14 mouse cellular contexts compared by ENCODE assay signal in genomic region chr9:99470347-99471092, GRCm38 (mm10). TPM values are rescaled to one million over a fixed set of nuclear protein-coding genes. Genes with fewer than 3 reads are reported as not detected.
A peak's percentile ranks its signal among the peaks of the same experiment; 100 is the strongest.
DNase-seq lines count a peak whose midpoint lies in the region; ATAC-seq and TF ChIP-seq lines count a peak whose summit lies in the region.
"Had no signal": no experiment of that assay in that cellular context is flagged by ENCODE, and none has a peak within 500 bp of the region (broad histone marks: within the 10 kb centered on the region; RNA-seq: fewer than 3 reads in every experiment).

No protein-coding gene starts in this region.

- no peak overlapping the region for H3K9ac ChIP-seq in intestine, embryonic 14.5 days (ENCODE audit: low read length)
- no peak overlapping the region for H3K9ac ChIP-seq in liver, postnatal 0 days (replicated peaks)
- H3K9ac ChIP-seq in hindbrain, embryonic 14.5 days = no peak overlapping the region
- H3K9ac ChIP-seq: neural tube, embryonic 12.5 days had no signal

- no peak overlapping the region for H3K27ac ChIP-seq in intestine, embryonic 14.5 days (ENCODE audit: low read depth)
- no peak overlapping the region for H3K27ac ChIP-seq in liver, postnatal 0 days (ENCODE audit: low read depth)
- no peak overlapping the region for H3K27ac ChIP-seq in hindbrain, embryonic 14.5 days
- H3K27ac ChIP-seq: neural tube, embryonic 12.5 days had no signal

- H3K4me2 ChIP-seq in intestine, embryonic 14.5 days (ENCODE audit: low read length) = no peak overlapping the region; the same call in 1 of the 2 replicates
- H3K4me2 ChIP-seq in liver, postnatal 0 days (ENCODE audit: low read depth, low read length) = peak overlapping the region; percentile 38; the same call in 1 of the 2 replicates
- H3K4me2 ChIP-seq in hindbrain, embryonic 14.5 days (replicated peaks) = no peak overlapping the region
- H3K4me2 ChIP-seq: neural tube, embryonic 12.5 days had no signal

- no peaks in the 10 kb centered on the region for H3K27me3 ChIP-seq in intestine, embryonic 14.5 days (replicated peaks; ENCODE audit: control insufficient read depth, insufficient read depth, low read length)
- H3K27me3 ChIP-seq in liver, postnatal 0 days (ENCODE audit: insufficient read depth, low read length) = no peaks in the 10 kb centered on the region
- H3K27me3 ChIP-seq in hindbrain, embryonic 14.5 days (ENCODE audit: control insufficient read depth, insufficient read depth, low read length) = no peaks in the 10 kb centered on the region
- H3K27me3 ChIP-seq: neural tube, embryonic 12.5 days had no signal

- intact Hi-C loops in gastrocnemius, postnatal 14 days (cut with DNase I; ENCODE audit: low total_unique reads) = no loop called here

- no peaks in the 10 kb centered on the region for H3K9me3 ChIP-seq in intestine, embryonic 14.5 days (ENCODE audit: control insufficient read depth, low read length)
- H3K9me3 ChIP-seq in liver, postnatal 0 days (ENCODE audit: low read length) = no peaks in the 10 kb centered on the region
- H3K9me3 ChIP-seq in hindbrain, embryonic 14.5 days (ENCODE audit: control insufficient read depth, low read length) = no peaks in the 10 kb centered on the region
- H3K9me3 ChIP-seq: neural tube, embryonic 12.5 days had no signal

- ATAC-seq in intestine, embryonic 14.5 days (replicated peaks; ENCODE audit: low FRiP score, low TSS enrichment, low read depth) = peak; percentile 34; the same call in 1 of the 2 replicates
- no peak for ATAC-seq in liver, postnatal 0 days
- ATAC-seq in hindbrain, embryonic 14.5 days (ENCODE audit: low FRiP score) = no peak
- ATAC-seq: midbrain, embryonic 16.5 days had no signal

- peak; percentile 19 to 41 for DNase-seq in cerebellum, postnatal 14 days
- DNase-seq in cerebellum, postnatal 4 days (ENCODE audit: low spot score in 2 of 2) = no peak
- peak; percentile 64 for DNase-seq in MEL-GATA-1-ER (ENCODE audit: extremely low read depth, low read depth)
- DNase-seq in intestine, embryonic 14.5 days (ENCODE audit: low spot score) = no peak
- no peak for DNase-seq in liver, postnatal 0 days
- DNase-seq in hindbrain, embryonic 14.5 days (ENCODE audit: low spot score) = no peak
- no peak for DNase-seq in right cerebral cortex, postnatal 4 days
- no peak for DNase-seq in gastrocnemius, postnatal 14 days
- DNase-seq: heart, postnatal 36 days; lung, postnatal 4 days; thymus, adult 18-20 months had no signal

- no peaks in the 10 kb centered on the region for H3K4me1 ChIP-seq in intestine, embryonic 14.5 days (replicated peaks; ENCODE audit: control insufficient read depth, insufficient read depth, low read length)
- H3K4me1 ChIP-seq in liver, postnatal 0 days (ENCODE audit: insufficient read depth) = no peaks in the 10 kb centered on the region; the same call in 1 of the 2 replicates
- H3K4me1 ChIP-seq in hindbrain, embryonic 14.5 days (replicated peaks; ENCODE audit: control insufficient read depth, insufficient read depth, low read length) = no peaks in the 10 kb centered on the region
- H3K4me1 ChIP-seq: neural tube, embryonic 12.5 days had no signal

- no peak for TF ChIP-seq EP300 in liver, postnatal 0 days (IDR thresholded peaks at IDR 0.05; ENCODE audit: low read depth)

- TF ChIP-seq CTCF in liver, postnatal 0 days (IDR thresholded peaks at IDR 0.05; ENCODE audit: low read depth) = no peak

- 56% methylated on average over 16 of the region's 16 CpGs for WGBS in intestine, embryonic 14.5 days
- 48% methylated on average over 16 of the region's 16 CpGs for WGBS in liver, postnatal 0 days (ENCODE audit: insufficient replicate concordance)
- WGBS in hindbrain, embryonic 14.5 days = 76% methylated on average over 16 of the region's 16 CpGs

- 0 out of 2 replicates have a peak, but pooled peaks cover 7% of the 10 kb centered on the region for H3K36me3 ChIP-seq in intestine, embryonic 14.5 days (ENCODE audit: control insufficient read depth, insufficient read depth, low read length)
- no peaks in the 10 kb centered on the region for H3K36me3 ChIP-seq in liver, postnatal 0 days (replicated peaks; ENCODE audit: insufficient read depth, low read length)
- H3K36me3 ChIP-seq in hindbrain, embryonic 14.5 days (replicated peaks; ENCODE audit: control insufficient read depth, insufficient read depth) = peaks cover 7% of the 10 kb centered on the region; the same call in 1 of the 2 replicates

- no peak overlapping the region for H3K4me3 ChIP-seq in intestine, embryonic 14.5 days (ENCODE audit: low read depth, low read length)
- no peak overlapping the region for H3K4me3 ChIP-seq in liver, postnatal 0 days (ENCODE audit: low read depth, low read length)
- H3K4me3 ChIP-seq in hindbrain, embryonic 14.5 days (replicated peaks; ENCODE audit: low read length) = no peak overlapping the region
- H3K4me3 ChIP-seq: neural tube, embryonic 12.5 days had no signal

RNA-seq across cellular contexts. Expression of gene Nme9, which starts 19.2 kb away (rescaled TPM):
- not detected in 2 replicates for polyA plus RNA-seq in intestine, embryonic 14.5 days (2014; fragmentation: Nextera tagmentation; extraction: Ambion mirVana)
- not detected in 2 replicates for polyA plus RNA-seq in liver, postnatal 0 days (2015; fragmentation: Nextera tagmentation; extraction: Ambion mirVana)
- 0.61 and 1.5 TPM in 2 replicates for polyA plus RNA-seq in hindbrain, embryonic 14.5 days (2014; fragmentation: Nextera tagmentation; extraction: Ambion mirVana)
- total RNA-seq in gastrocnemius, postnatal 14 days (2021) = not detected
- total RNA-seq: heart, postnatal 36 days had no signal
- polyA plus RNA-seq: limb, embryonic 14.5 days; neural tube, embryonic 12.5 days had no signal

RNA-seq across cellular contexts. Expression of gene Mras, which starts 33.3 kb away (rescaled TPM):
- 11.8 and 13.2 TPM in 2 replicates for polyA plus RNA-seq in intestine, embryonic 14.5 days (2014; fragmentation: Nextera tagmentation; extraction: Ambion mirVana)
- polyA plus RNA-seq in liver, postnatal 0 days (2015; fragmentation: Nextera tagmentation; extraction: Ambion mirVana) = 1.0 and 1.5 TPM in 2 replicates
- polyA plus RNA-seq in hindbrain, embryonic 14.5 days (2014; fragmentation: Nextera tagmentation; extraction: Ambion mirVana) = 55.3 and 62.9 TPM in 2 replicates
- total RNA-seq in gastrocnemius, postnatal 14 days (2021) = 1 to 10 TPM; 6.8 to 7.7 TPM

Comparison
In these comparisons a context has a peak if more than half of its experiments do, and no peak if none do; other contexts are left out.
1. DNase-seq: peak in cerebellum, postnatal 14 days (2 of 2) and MEL-GATA-1-ER (single experiment); none in cerebellum, postnatal 4 days (0 of 2), intestine, embryonic 14.5 days (single experiment), liver, postnatal 0 days (single experiment), hindbrain, embryonic 14.5 days (single experiment), right cerebral cortex, postnatal 4 days (single experiment) and gastrocnemius, postnatal 14 days (single experiment).